Mouse (Mus musculus) forebrain, embryonic 13.5 days (tissue): ENCODE results near the gene Rpp14. TPM values are rescaled to one million over a fixed set of nuclear protein-coding genes. Genes with fewer than 3 reads are reported as not detected.

Source experiments
- ATAC-seq: fragments of 200-750 bp; cut with Nextera tagmentation; 2 replicates; pipeline ENCODE4 v1.8.0; 2017
- H3K27ac ChIP-seq: fragments of 300-500 bp; sonication (generic); 2 replicates; pipeline ENCODE4 v1.5.1; 2015; ENCODE audit warnings: inconsistent platforms, mild to moderate bottlenecking, moderate library complexity
- H3K27me3 ChIP-seq: fragments of 300-500 bp; sonication (generic); 2 replicates; pipeline ENCODE4 v1.6.1; 2015; ENCODE audit warnings: mild to moderate bottlenecking, inconsistent platforms
- H3K36me3 ChIP-seq: fragments of 300-500 bp; sonication (generic); 2 replicates; pipeline ENCODE4 v1.6.1; 2015; ENCODE audit warnings: mild to moderate bottlenecking, inconsistent platforms; ENCODE audit not compliant: poor library complexity, severe bottlenecking
- H3K4me1 ChIP-seq: fragments of 300-500 bp; sonication (generic); 2 replicates; pipeline ENCODE4 v1.6.1; 2015; ENCODE audit warnings: inconsistent platforms
- H3K4me2 ChIP-seq: fragments of 300-500 bp; sonication (generic); 2 replicates; pipeline ENCODE4 v1.6.1; 2015; ENCODE audit warnings: inconsistent platforms, mild to moderate bottlenecking, moderate library complexity
- H3K4me3 ChIP-seq: fragments of 300-500 bp; sonication (generic); 2 replicates; pipeline ENCODE4 v1.5.1; 2015; ENCODE audit warnings: mild to moderate bottlenecking, inconsistent platforms
- H3K9ac ChIP-seq: fragments of 300-500 bp; sonication (generic); 2 replicates; pipeline ENCODE4 v1.6.1; 2015; ENCODE audit warnings: mild to moderate bottlenecking, inconsistent platforms
- H3K9me3 ChIP-seq: fragments of 300-500 bp; sonication (generic); replicated peaks from 2 replicates; pipeline ENCODE4 v1.6.1; 2016; ENCODE audit warnings: inconsistent platforms
- WGBS: fragments of 180-500 bp; shearing (Covaris S2); methylation state at CpG from one replicate; pipeline ENCODE4 v1.1.7; 2015; 5-methylcytosine and 5-hydroxymethylcytosine counted together
- polyA plus RNA-seq: library from polyadenylated mRNA; unstranded; fragments of >200 nt; fragmentation: Nextera tagmentation; extraction: Ambion mirVana; gene quantifications from 2 replicates; pipeline ENCODE4 v1.2.1, GENCODE M21; 2015

Gene Rpp14
- polyA plus RNA-seq, 1 experiment from 2014 or later, result 57.3 TPM

DNA sequence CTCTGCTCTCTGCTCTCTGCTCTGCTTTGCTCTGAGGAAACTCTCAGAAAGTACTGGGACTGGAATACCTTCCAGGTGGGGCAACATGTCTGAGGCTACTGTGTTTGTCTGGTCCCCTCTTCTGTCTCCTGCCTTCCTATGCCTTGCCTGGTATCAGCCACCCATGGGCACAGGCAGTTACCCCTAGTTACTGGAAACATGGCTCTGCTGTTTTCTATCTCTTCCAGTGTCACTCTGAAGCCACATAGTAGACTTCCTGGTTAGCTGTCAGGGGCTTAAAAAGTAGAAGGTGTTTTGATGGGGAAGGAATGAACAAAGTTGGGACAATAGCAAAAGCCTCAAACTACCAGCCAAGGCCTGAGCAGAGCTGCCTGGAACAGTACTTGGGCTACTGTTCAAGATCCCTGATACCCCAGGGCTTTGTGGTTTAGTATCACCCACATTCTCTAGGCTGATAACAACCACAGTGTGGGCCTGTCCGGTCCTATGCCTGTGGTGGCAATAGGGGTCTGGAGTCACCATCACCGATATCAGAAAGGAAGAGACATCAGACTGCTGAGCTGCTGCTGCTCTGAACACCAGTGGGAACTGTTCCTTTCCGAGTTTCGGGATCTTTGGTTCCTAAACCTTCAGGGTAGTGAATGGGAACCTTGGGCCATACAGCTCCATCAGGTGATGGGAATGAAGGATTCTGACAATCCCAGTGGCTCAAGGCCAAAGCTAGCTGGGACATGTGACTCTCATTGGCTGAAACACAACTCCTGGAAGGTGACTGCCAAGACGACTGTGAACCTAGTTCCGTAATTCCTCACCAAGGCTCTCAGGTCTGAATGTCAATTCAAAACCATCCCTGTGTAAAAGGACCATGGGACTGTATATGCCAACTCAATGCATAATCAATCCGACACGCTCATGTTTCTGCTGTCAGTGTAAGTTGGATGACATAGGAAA, 16.1 kb upstream of the Rpp14 start:
- no peak overlapping the region for H3K27ac ChIP-seq
- no peak for ATAC-seq
- peaks cover 13% of the 10 kb centered on the region for H3K4me1 ChIP-seq
- no peak overlapping the region for H3K4me2 ChIP-seq
- no peaks in the 10 kb centered on the region for H3K27me3 ChIP-seq
- no peaks in the 10 kb centered on the region for H3K9me3 ChIP-seq
- 92% methylated on average over 8 of the region's 8 CpGs for WGBS
- no peak overlapping the region for H3K9ac ChIP-seq
- H3K4me3 ChIP-seq, result no peak overlapping the region
- no peaks in the 10 kb centered on the region for H3K36me3 ChIP-seq

DNA sequence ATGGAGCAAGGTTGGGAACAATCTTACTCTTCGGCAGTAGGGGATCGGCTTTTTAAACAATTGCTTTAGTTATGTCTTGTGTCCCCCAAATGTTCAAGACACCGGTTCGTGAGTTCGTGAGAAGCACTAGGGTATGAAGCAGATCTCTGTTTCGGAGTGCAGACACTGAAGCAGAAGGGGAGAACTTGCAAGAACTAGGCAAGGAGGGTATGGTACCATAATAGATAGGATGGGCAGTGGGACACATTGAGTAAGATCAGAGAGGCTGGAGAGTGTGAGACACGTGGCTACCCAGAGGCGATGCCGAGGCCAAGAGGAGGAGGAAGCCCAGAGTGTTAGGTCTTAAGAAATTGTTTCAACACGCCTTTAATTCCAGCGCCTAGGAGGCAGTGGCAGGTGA, 551 bp downstream of the Rpp14 start:
- Histone ChIP-seq H3K4me2 (peak overlapping the region; percentile 91), H3K9ac (peak overlapping the region; percentile 83), H3K4me3 (peak overlapping the region; percentile 71), H3K4me1 (peaks cover 16% of the 10 kb centered on the region), H3K9me3 (no peaks in the 10 kb centered on the region), H3K36me3 (peaks cover 18% of the 10 kb centered on the region), H3K27me3 (no peaks in the 10 kb centered on the region), H3K27ac (peak overlapping the region; percentile 76)
- ATAC-seq, result peak; percentile 46
- WGBS, result 4% methylated on average over 11 of the region's 11 CpGs

DNA sequence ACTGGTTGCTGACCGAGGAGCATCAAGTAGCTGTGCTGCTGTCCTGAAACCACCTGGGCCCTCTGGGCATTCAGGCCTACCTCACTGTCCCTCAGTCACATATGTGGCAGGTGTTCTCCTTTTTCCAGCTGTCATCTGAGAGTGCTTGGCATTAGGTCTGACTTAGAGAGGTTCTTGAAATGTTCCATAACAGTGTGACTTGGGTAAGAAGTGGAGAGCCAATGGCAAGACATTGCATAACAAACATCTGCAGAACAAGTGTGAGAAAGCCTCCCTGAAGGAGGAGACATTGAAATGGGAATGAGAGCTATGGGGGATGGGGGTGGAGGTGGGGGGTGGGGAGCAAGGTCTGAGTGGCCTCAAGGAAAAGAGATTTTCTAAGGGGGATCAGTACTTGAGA, 2.8 kb downstream of the Rpp14 start:
- peaks cover 37% of the 10 kb centered on the region for H3K36me3 ChIP-seq
- H3K4me1 ChIP-seq, result peaks cover 16% of the 10 kb centered on the region
- no peak overlapping the region for H3K9ac ChIP-seq
- H3K4me3 ChIP-seq, result no peak overlapping the region
- H3K27me3 ChIP-seq, result no peaks in the 10 kb centered on the region
- ATAC-seq, result no peak
- no peak overlapping the region for H3K27ac ChIP-seq
- H3K4me2 ChIP-seq, result no peak overlapping the region
- no peaks in the 10 kb centered on the region for H3K9me3 ChIP-seq
- 87% methylated on average over 1 of the region's 1 CpGs for WGBS

DNA sequence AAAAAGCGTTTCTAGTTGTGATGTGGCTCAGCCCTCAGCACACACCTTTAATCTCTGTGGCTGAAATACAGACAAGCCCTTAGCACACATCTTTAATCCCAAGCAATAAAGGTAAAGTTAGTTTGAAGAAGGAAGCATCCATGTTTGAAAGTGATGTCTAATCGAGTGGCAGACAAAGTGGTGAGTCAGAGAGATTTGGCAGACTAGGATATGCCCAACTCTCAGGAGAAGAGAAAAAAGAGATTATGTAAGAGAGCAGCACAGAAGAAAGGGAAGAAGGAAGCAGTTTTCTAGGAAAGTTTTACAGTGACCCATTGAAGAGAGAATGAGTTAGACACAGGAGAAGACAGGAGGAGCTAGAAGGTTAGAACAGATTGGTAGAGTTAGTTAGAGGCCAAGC, 8.8 kb downstream of the Rpp14 start:
- ATAC-seq, result no peak
- Histone ChIP-seq H3K4me3 (no peak overlapping the region), H3K4me2 (no peak overlapping the region), H3K4me1 (0 out of 2 replicates have a peak, but pooled peaks cover 5% of the 10 kb centered on the region), H3K27ac (no peak overlapping the region), H3K9ac (no peak overlapping the region), H3K36me3 (peaks cover 67% of the 10 kb centered on the region), H3K9me3 (no peaks in the 10 kb centered on the region), H3K27me3 (no peaks in the 10 kb centered on the region)
- 92% methylated on average over 2 of the region's 2 CpGs for WGBS

DNA sequence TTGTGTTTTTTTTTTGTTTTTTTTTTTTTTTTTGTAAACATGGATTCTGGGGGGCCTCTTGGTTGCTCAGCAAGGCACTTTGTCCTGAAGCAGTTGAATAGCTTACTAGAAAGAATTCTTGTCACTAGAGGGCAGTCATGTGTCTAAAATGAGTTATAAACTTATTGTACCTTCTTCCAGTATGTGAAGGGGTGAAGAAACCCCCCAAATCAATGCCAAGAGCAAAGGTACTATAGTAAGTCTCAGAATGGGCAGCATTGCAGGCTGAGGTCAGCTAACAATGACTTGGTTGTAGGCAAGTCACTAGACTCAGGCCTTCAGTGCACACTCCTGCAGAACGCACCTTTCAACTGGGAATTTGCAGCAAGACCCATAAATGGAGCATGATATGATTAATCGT, 12.4 kb downstream of the Rpp14 start:
- Histone ChIP-seq H3K4me2 (no peak overlapping the region), H3K27me3 (no peaks in the 10 kb centered on the region), H3K4me1 (0 out of 2 replicates have a peak, but pooled peaks cover 6% of the 10 kb centered on the region), H3K36me3 (peaks cover 35% of the 10 kb centered on the region), H3K9ac (no peak overlapping the region), H3K27ac (no peak overlapping the region), H3K4me3 (no peak overlapping the region), H3K9me3 (no peaks in the 10 kb centered on the region)
- WGBS, result 99% methylated on average over 2 of the region's 2 CpGs
- peak; percentile 55; the same call in 1 of the 2 replicates for ATAC-seq

DNA sequence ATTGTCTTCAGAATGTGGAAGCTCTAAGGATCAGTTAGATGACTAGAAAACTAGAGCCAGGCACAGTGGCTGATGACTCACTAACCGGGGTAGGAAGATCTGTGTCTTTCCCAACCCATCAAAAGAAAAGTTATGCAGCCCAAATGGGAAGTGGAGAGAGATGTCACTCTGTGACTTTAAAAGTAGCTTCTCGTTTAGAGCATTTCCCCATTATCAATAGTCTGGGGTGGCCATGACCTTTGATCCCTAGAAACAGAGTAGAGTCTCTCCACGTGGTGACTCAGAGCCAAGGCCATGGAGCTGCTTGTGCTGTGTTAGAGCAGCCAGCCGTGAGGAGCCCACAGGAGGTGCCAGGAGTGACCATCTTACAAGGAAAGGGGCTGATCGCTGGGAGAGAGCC, 13.3 kb downstream of the Rpp14 start:
- Histone ChIP-seq H3K27me3 (no peaks in the 10 kb centered on the region), H3K4me3 (no peak overlapping the region), H3K36me3 (peaks cover 29% of the 10 kb centered on the region), H3K4me1 (0 out of 2 replicates have a peak, but pooled peaks cover 9% of the 10 kb centered on the region), H3K9me3 (no peaks in the 10 kb centered on the region), H3K4me2 (no peak overlapping the region), H3K9ac (no peak overlapping the region), H3K27ac (no peak overlapping the region)
- 43% methylated on average over 5 of the region's 5 CpGs for WGBS
- peak; percentile 28; the same call in 1 of the 2 replicates for ATAC-seq

DNA sequence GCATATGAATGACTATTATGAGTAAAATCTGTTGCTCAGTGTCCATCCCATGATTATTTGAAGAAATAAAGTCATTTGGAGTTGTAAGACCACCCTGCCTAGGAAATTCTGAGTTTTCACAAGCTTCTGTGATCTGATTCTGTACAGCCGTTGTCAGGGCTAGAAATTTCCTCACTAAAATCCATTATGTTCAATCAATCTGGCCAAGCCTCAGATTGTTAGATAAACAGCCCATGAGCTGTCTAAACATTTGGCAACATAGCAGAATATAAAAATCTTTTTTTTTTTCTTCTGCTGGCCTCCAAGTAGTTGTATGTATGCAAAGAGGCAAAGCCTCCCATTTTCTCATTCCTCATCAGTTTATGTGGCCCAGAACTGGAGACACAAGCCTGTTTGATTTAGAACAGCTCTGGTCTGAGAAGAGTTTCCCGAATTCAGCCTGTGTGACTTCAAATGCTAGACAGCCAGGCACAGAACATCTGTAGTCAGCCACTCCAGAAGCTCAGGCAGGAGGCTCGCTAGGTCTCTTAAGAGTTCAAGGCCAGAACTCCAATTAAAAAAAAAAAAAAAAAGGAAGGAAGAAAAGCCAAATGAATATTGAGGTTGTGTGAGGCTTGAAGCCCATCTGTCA, 14.9 kb downstream of the Rpp14 start:
- H3K4me3 ChIP-seq, result no peak overlapping the region
- ATAC-seq, result no peak
- no peaks in the 10 kb centered on the region for H3K9me3 ChIP-seq
- H3K4me1 ChIP-seq, result peaks cover 18% of the 10 kb centered on the region
- H3K9ac ChIP-seq, result no peak overlapping the region
- H3K36me3 ChIP-seq, result peaks cover 13% of the 10 kb centered on the region
- WGBS, result 64% methylated on average over 3 of the region's 3 CpGs
- no peak overlapping the region for H3K4me2 ChIP-seq
- no peak overlapping the region for H3K27ac ChIP-seq
- H3K27me3 ChIP-seq, result no peaks in the 10 kb centered on the region

DNA sequence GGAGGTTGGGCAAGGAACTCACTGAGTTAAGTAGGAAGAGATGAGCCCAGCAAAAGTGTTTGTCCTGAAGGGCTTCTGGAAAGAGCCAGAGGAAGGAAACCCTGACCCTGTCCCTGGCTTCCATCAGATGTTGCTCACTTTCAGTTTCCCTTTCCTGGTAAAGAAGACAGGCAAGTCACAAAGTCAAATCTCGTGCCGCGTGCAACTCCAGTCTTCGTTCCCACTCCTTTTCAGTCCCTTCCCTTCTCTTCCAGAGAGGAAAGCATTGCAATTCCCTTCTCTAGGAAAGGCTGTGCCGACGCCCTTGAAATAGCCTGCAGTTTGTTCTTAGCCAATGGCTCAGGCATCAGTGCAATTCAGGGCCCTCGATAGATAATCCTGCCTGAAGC, 15.4 kb downstream of the Rpp14 start:
- Histone ChIP-seq H3K4me2 (no peak overlapping the region), H3K4me1 (peaks cover 19% of the 10 kb centered on the region), H3K36me3 (peaks cover 8% of the 10 kb centered on the region), H3K9ac (no peak overlapping the region), H3K27me3 (no peaks in the 10 kb centered on the region), H3K9me3 (no peaks in the 10 kb centered on the region), H3K4me3 (no peak overlapping the region), H3K27ac (no peak overlapping the region)
- 81% methylated on average over 7 of the region's 7 CpGs for WGBS
- ATAC-seq, result no peak

DNA sequence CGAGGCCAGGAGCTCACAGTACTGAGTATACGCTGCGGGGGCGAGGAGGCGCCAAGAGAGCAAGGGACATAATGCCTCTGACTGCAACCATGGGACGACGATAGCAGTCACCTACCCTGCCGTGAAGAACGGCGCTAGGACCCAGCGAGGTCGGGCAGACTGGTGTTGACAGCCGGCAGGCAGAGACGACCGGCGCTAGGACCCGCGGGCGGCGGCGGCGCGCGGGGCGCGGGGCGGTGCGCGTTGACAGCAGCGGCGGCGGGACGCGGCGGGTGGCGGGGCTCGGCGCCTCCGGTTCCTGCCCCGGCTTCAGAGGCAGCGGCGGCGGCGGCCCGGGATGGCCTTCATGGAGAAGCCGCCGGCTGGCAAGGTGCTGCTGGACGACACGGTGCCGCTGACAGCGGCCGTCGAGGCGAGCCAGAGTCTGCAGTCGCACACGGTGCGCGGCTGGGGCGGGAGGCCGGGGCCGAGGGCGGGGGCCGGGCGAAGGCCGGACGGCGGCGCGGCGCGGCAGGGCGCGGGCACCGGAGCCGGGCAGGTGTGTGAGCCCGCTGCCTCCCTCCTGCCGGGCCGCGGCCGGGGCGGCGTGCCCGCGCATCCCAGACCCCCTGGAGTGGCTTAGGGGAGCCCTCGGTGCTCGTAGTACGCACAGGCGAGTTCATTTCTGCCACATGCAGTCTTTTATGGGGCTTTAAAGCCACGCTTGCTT, 18.0 kb downstream of the Rpp14 start, which contains the start of gene Pxk:
TSS of gene Pxk (plus strand) at position 234 of the 709 bp plus-strand sequence.
- WGBS, result 0% methylated on average over 53 of the region's 89 CpGs
- peak within 1 kb of the TSS; percentile 85 for H3K4me3 ChIP-seq
- ATAC-seq, result peak; percentile 96
- peak within 1 kb of the TSS; percentile 85 for H3K9ac ChIP-seq
- H3K9me3 ChIP-seq, result no peaks in the 10 kb centered on the region
- H3K27ac ChIP-seq, result peak within 1 kb of the TSS; percentile 58
- no peaks in the 10 kb centered on the region for H3K36me3 ChIP-seq
- H3K4me1 ChIP-seq, result peaks cover 30% of the 10 kb centered on the region
- peak within 1 kb of the TSS; percentile 59 for H3K4me2 ChIP-seq
- no peaks in the 10 kb centered on the region for H3K27me3 ChIP-seq

DNA sequence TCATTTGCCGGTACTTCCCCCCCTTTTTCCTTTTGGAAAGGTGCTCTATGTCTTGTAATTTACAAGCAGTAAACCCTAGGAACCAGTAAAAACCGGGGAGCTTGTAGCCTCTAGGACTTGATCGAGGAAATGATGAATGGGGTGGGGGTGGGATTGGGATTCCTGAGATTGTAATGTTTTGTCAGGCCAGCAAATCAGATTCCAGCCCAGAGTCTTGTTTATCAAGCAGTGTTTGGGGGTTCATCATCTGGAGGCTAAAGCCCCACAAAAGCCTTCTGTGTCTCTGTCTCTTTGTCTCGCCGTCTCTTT, 18.5 kb downstream of the Rpp14 start:
- Histone ChIP-seq H3K9me3 (no peaks in the 10 kb centered on the region), H3K36me3 (no peaks in the 10 kb centered on the region), H3K4me1 (peaks cover 29% of the 10 kb centered on the region), H3K4me3 (peak overlapping the region; percentile 85), H3K27me3 (no peaks in the 10 kb centered on the region), H3K4me2 (peak overlapping the region; percentile 59), H3K27ac (peak overlapping the region; percentile 58), H3K9ac (peak overlapping the region; percentile 85)
- ATAC-seq, result peak; percentile 31; the same call in 1 of the 2 replicates
- 1% methylated on average over 5 of the region's 5 CpGs for WGBS

DNA sequence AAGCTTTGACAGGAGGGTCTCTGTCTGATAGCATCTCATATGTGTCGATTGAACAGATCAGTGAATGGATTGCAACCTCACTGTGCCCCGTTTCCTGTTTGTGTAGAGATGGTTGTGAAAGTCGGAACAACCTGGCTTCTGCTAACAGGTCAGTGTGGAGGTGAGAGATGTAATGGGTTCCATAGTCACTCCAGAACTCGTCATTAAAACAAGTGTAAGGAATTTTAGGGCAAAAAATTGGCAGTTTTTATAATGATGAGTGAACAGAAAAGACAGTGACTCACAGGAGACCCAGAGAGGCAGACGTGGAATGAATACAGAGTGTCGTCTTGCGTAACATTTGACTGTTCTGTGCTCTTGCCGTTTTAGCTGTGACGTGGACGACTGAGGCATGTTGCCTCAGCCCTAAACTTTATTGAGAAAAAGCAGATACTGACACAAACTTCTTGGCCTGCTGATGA, 19.4 kb downstream of the Rpp14 start:
- ATAC-seq, result no peak
- no peaks in the 10 kb centered on the region for H3K9me3 ChIP-seq
- peak overlapping the region; percentile 59 for H3K4me2 ChIP-seq
- H3K27ac ChIP-seq, result no peak overlapping the region
- WGBS, result 76% methylated on average over 10 of the region's 10 CpGs
- H3K9ac ChIP-seq, result 0 out of 2 replicates have a peak overlapping the region, but pooled peaks have one; percentile 47
- H3K4me3 ChIP-seq, result peak overlapping the region; percentile 85
- H3K4me1 ChIP-seq, result peaks cover 33% of the 10 kb centered on the region
- no peaks in the 10 kb centered on the region for H3K36me3 ChIP-seq
- no peaks in the 10 kb centered on the region for H3K27me3 ChIP-seq

DNA sequence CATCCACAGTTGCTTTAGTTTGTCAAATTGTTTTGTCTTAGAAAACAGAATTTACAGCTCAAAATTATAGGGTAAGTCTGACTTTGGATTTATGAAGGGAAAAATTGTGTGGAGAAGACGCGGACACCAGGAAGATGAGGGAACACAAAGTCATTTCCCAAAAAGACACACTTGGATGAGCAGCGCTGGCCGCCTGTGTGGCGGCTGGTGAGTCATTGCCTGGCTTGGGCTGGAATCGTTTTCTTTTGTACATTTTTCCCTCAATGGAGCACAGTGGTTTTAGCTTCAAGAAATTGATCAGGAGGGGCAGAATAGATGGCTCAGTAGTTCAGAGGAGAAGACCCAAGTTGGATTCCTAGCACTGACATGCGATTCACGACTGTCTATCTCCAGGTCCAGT, 21.7 kb downstream of the Rpp14 start:
- Histone ChIP-seq H3K9me3 (no peaks in the 10 kb centered on the region), H3K9ac (no peak overlapping the region), H3K36me3 (no peaks in the 10 kb centered on the region), H3K27ac (no peak overlapping the region), H3K4me3 (no peak overlapping the region), H3K4me2 (no peak overlapping the region), H3K4me1 (peaks cover 33% of the 10 kb centered on the region), H3K27me3 (no peaks in the 10 kb centered on the region)
- no peak for ATAC-seq
- 85% methylated on average over 8 of the region's 8 CpGs for WGBS
